Mouse (Mus musculus) forebrain, embryonic 14.5 days (tissue): ENCODE measurements around the gene Ttc8. TPM values are rescaled to one million over a fixed set of nuclear protein-coding genes. Genes with fewer than 3 reads are reported as not detected.

Experiments
- ATAC-seq: fragments of 200-750 bp; cut with Nextera tagmentation; 2 replicates; pipeline ENCODE4 v1.8.0; 2017; ENCODE audit warnings: mild to moderate bottlenecking, moderate library complexity
- DNase-seq: peaks from one replicate; pipeline ENCODE4 v3.0.0-alpha.2; 2015; ENCODE audit warnings: low spot score
- H3K27ac ChIP-seq: fragments of 300-500 bp; sonication (generic); 2 replicates; pipeline ENCODE4 v1.5.1; 2014; ENCODE audit warnings: low read depth, mild to moderate bottlenecking, control low read depth, low read length, moderate library complexity
- H3K27me3 ChIP-seq: fragments of 300-500 bp; sonication (generic); replicated peaks from 2 replicates; pipeline ENCODE4 v1.6.1; 2014; ENCODE audit warnings: low read length, control low read depth, mixed read lengths; ENCODE audit not compliant: control insufficient read depth, insufficient read depth
- H3K36me3 ChIP-seq: fragments of 300-500 bp; sonication (generic); 2 replicates; pipeline ENCODE4 v1.6.1; 2014; ENCODE audit warnings: low read length, control low read depth; ENCODE audit not compliant: control insufficient read depth, insufficient read depth
- H3K4me1 ChIP-seq: fragments of 300-500 bp; sonication (generic); 2 replicates; pipeline ENCODE4 v1.6.1; 2014; ENCODE audit warnings: antibody characterized with exemption, low read length, control low read depth; ENCODE audit not compliant: control insufficient read depth, insufficient read depth
- H3K4me2 ChIP-seq: fragments of 300-500 bp; sonication (generic); 2 replicates; pipeline ENCODE4 v1.6.1; 2014; ENCODE audit warnings: mild to moderate bottlenecking, control low read depth, low read length
- H3K4me3 ChIP-seq: fragments of 300-500 bp; sonication (generic); 2 replicates; pipeline ENCODE4 v1.5.1; 2014; ENCODE audit warnings: low read depth, low read length, control low read depth
- H3K9ac ChIP-seq: fragments of 300-500 bp; sonication (generic); 2 replicates; pipeline ENCODE4 v1.6.1; 2014; ENCODE audit warnings: mild to moderate bottlenecking, low read length, control low read depth, moderate library complexity
- H3K9me3 ChIP-seq: fragments of 300-500 bp; sonication (generic); replicated peaks from 2 replicates; pipeline ENCODE4 v1.6.1; 2016; ENCODE audit warnings: low read length, control low read depth, mixed read lengths; ENCODE audit not compliant: control insufficient read depth
- WGBS: fragments of 180-500 bp; shearing (Covaris S2); extraction: QIAGEN DNeasy Blood & Tissue Kit; methylation state at CpG from one replicate; pipeline ENCODE4 v1.1.7; 2014; 5-methylcytosine and 5-hydroxymethylcytosine counted together
- polyA plus RNA-seq: library from polyadenylated mRNA; unstranded; fragments of >200 nt; fragmentation: Nextera tagmentation; extraction: Ambion mirVana; gene quantifications from 2 replicates; pipeline ENCODE4 v1.2.1, GENCODE M21; 2014

The Ttc8 gene
- polyA plus RNA-seq, 1 experiment from 2014 or later, result 34.8 TPM

DNA sequence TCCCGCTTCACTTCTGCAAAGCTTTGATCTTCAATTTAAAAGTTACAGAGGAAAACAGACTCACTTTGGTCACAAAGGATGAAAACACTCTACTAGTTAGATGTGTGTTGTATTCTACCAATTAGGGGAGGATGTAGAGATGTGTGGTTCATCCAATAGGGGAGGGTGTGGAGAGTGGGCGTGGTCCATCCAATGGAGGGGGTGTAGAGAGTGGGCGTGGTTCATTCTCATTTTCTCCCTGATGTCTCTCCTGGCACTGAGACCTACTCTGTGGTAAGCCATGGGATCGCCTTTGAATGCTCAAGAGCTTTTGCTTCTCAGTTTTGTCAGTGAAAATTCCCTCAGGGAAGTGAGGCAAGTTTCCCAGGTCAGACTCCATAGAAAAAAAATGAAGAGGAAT is 82.7 kb downstream of the Ttc8 start:
- WGBS, result 77% methylated on average over 4 of the region's 4 CpGs
- no peak overlapping the region for H3K27ac ChIP-seq
- no peak overlapping the region for H3K9ac ChIP-seq
- H3K36me3 ChIP-seq, result no peaks in the 10 kb centered on the region
- ATAC-seq, result no peak
- H3K9me3 ChIP-seq, result no peaks in the 10 kb centered on the region
- H3K27me3 ChIP-seq, result no peaks in the 10 kb centered on the region
- H3K4me3 ChIP-seq, result no peak overlapping the region
- no peak overlapping the region for H3K4me2 ChIP-seq
- no peaks in the 10 kb centered on the region for H3K4me1 ChIP-seq
- no peak for DNase-seq

GRCm38 (mm10) chr12:99004752-99005151 is 84.4 kb downstream of the Ttc8 start:
- H3K4me3 ChIP-seq, result no peak overlapping the region
- no peaks in the 10 kb centered on the region for H3K36me3 ChIP-seq
- ATAC-seq (no peak), DNase-seq (no peak)
- H3K4me2 ChIP-seq, result no peak overlapping the region
- H3K4me1 ChIP-seq, result peaks cover 4% of the 10 kb centered on the region
- H3K27ac ChIP-seq, result no peak overlapping the region
- no peak overlapping the region for H3K9ac ChIP-seq
- H3K27me3 ChIP-seq, result no peaks in the 10 kb centered on the region
- no peaks in the 10 kb centered on the region for H3K9me3 ChIP-seq
- 95% methylated on average over 2 of the region's 2 CpGs for WGBS

DNA sequence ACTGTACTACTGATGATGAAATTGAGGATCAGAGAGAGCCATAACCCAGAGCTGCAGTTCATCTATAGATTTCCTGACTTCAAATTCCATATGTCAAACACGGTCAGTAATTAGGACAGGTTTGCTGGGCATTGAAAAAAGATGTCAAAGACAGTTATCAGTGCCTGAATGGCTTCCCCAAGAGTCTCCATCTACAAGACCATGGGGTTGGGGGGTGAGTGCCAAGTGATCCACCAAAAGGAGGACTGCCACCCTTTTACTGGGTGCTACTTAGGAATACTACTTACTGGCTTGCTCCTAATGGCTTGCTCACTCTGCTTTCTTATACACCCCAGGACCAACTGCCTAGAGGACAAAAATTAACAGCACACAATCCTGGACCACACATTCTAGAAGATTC is 88.4 kb downstream of the Ttc8 start:
- no peak overlapping the region for H3K9ac ChIP-seq
- H3K4me2 ChIP-seq, result no peak overlapping the region
- no peak overlapping the region for H3K27ac ChIP-seq
- peaks cover 26% of the 10 kb centered on the region for H3K4me1 ChIP-seq
- DNase-seq (no peak), ATAC-seq (no peak)
- H3K36me3 ChIP-seq, result no peaks in the 10 kb centered on the region
- H3K9me3 ChIP-seq, result no peaks in the 10 kb centered on the region
- 42% methylated on average over 1 of the region's 1 CpGs for WGBS
- no peaks in the 10 kb centered on the region for H3K27me3 ChIP-seq
- H3K4me3 ChIP-seq, result no peak overlapping the region

DNA sequence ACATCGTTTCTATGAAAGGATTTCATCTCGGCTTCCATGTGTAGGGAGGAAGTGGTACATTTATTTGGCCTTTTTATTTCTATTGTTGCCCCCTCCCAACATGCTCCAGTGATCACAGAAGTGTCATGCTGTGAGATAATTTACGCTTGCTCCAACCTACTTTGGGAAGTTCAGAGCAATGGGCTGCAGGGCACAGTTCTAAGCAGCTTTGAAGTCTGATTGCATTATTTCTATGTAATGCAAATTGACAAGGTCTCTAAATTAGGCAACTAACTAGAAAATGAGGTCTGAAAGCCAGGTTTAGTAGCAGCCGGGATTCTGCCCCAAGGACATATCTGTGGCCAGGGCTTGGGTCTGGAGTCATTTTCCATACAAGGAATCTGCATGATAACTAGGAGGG is 89.1 kb downstream of the Ttc8 start:
- Histone ChIP-seq H3K36me3 (no peaks in the 10 kb centered on the region), H3K9ac (no peak overlapping the region), H3K4me3 (no peak overlapping the region), H3K4me1 (peaks cover 26% of the 10 kb centered on the region), H3K27me3 (no peaks in the 10 kb centered on the region), H3K27ac (no peak overlapping the region), H3K9me3 (no peaks in the 10 kb centered on the region), H3K4me2 (no peak overlapping the region)
- 11% methylated on average over 4 of the region's 4 CpGs for WGBS
- peak; percentile 60 for DNase-seq
- ATAC-seq, result no peak

DNA sequence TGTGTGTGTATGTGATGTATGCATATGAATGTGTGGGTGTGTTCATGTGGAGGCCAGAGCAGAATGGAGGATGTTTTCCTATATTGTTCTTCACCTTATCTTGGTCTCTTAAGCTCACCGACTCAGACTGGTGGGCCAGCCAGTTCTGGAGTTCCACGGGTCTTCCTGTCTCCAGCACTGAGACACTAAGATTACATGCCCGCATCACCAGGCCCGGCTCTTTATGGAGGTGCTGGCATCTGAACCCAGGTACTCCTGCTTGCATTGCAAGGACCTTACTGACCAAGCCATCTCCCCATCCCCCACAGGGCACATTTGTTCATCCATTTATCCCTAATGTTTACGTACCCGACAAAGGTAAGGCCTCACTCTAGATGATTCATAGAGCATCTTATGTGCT is 89.7 kb downstream of the Ttc8 start:
- H3K27ac ChIP-seq, result peak overlapping the region; percentile 84

GRCm38 (mm10) chr12:99011161-99011861 is 90.9 kb downstream of the Ttc8 start:
- Histone ChIP-seq H3K36me3 (no peaks in the 10 kb centered on the region), H3K4me2 (peak overlapping the region; percentile 36), H3K9ac (no peak overlapping the region), H3K4me1 (peaks cover 26% of the 10 kb centered on the region), H3K4me3 (no peak overlapping the region), H3K27me3 (no peaks in the 10 kb centered on the region), H3K27ac (peak overlapping the region; percentile 84), H3K9me3 (no peaks in the 10 kb centered on the region)
- WGBS, result 2% methylated on average over 22 of the region's 22 CpGs
- ATAC-seq, result peak; percentile 95
- peak; percentile 95 for DNase-seq

More for the DNA sequence above, 89.7 kb downstream of the Ttc8 start:
- no peaks in the 10 kb centered on the region for H3K27me3 ChIP-seq
- 40% methylated on average over 6 of the region's 6 CpGs for WGBS
- H3K9me3 ChIP-seq, result no peaks in the 10 kb centered on the region
- H3K4me1 ChIP-seq, result peaks cover 26% of the 10 kb centered on the region
- no peak overlapping the region for H3K4me3 ChIP-seq
- DNase-seq, result no peak
- H3K36me3 ChIP-seq, result no peaks in the 10 kb centered on the region
- no peak overlapping the region for H3K4me2 ChIP-seq
- no peak overlapping the region for H3K9ac ChIP-seq
- ATAC-seq, result no peak

DNA sequence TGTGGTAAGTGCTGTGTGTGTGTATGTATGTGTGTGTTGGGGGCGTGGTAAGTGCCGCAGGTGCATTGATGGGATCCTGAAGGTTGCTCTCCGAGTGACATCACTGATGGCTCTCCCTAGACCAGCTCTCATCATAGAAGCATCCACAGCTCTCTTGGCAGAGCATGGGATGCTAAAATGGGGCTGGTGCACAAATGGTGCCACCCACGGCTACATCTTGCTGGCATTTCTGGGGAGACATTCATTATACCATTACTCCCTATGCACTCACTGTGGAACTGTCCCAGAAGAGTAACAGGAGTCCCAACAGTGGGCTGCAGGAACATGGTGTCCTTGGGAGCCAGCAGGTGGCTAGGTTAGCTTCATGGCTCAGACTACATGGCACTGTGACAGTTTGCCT is 95.5 kb downstream of the Ttc8 start:
- no peaks in the 10 kb centered on the region for H3K9me3 ChIP-seq
- no peak overlapping the region for H3K27ac ChIP-seq
- no peaks in the 10 kb centered on the region for H3K36me3 ChIP-seq
- peaks cover 11% of the 10 kb centered on the region for H3K4me1 ChIP-seq
- 98% methylated on average over 4 of the region's 4 CpGs for WGBS
- no peaks in the 10 kb centered on the region for H3K27me3 ChIP-seq
- ATAC-seq (no peak), DNase-seq (no peak)
- no peak overlapping the region for H3K9ac ChIP-seq
- H3K4me3 ChIP-seq, result no peak overlapping the region
- no peak overlapping the region for H3K4me2 ChIP-seq

GRCm38 (mm10) chr12:99024430-99024960 is 104.1 kb downstream of the Ttc8 start:
- DNase-seq (no peak), ATAC-seq (no peak)
- H3K4me2 ChIP-seq, result no peak overlapping the region
- H3K27ac ChIP-seq, result no peak overlapping the region
- no peak overlapping the region for H3K9ac ChIP-seq
- no peak overlapping the region for H3K4me3 ChIP-seq
- 73% methylated on average over 6 of the region's 6 CpGs for WGBS
- no peaks in the 10 kb centered on the region for H3K27me3 ChIP-seq
- no peaks in the 10 kb centered on the region for H3K36me3 ChIP-seq
- no peaks in the 10 kb centered on the region for H3K9me3 ChIP-seq
- H3K4me1 ChIP-seq, result 0 out of 2 replicates have a peak, but pooled peaks cover 2% of the 10 kb centered on the region

DNA sequence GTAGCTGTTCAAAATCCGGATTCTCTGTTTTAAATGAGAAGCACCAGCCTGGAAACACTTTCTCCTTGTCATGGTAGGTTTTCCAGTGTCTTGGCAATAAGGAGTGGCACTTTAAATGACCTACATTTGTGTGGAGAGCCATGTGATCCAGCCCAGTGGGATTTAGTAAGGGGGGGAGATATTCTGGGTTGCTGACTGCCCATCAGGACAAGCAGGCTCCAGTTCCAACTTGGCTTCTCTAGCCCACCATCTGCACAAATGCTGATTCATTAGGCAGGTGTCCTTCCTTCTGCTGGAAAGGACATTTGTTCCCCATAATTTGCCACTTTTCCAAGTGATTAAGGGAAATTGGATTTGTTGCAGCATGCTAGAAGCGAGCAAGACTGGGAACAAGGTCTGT is 105.9 kb downstream of the Ttc8 start:
- Histone ChIP-seq H3K27me3 (no peaks in the 10 kb centered on the region), H3K9ac (no peak overlapping the region), H3K4me1 (0 out of 2 replicates have a peak, but pooled peaks cover 2% of the 10 kb centered on the region), H3K4me3 (no peak overlapping the region), H3K4me2 (no peak overlapping the region), H3K36me3 (no peaks in the 10 kb centered on the region), H3K9me3 (no peaks in the 10 kb centered on the region), H3K27ac (no peak overlapping the region)
- DNase-seq (peak; percentile 67), ATAC-seq (peak; percentile 50; the same call in 1 of the 2 replicates)
- WGBS, result 75% methylated on average over 2 of the region's 2 CpGs
